Mouse (Mus musculus) E14TG2a.4 (cell line): ENCODE measurements at regions not wholly inside any gene's neighbourhood (a gene's known extent, or its start where the extent isn't known, plus 50 kb on each side); places are given as distances from the start of the nearest gene placed in this dataset.

Source experiments
- CTCF ChIP-seq: conservative IDR thresholded peaks from 2 replicates; pipeline ENCODE4 v1.5.1; 2014; ENCODE audit warnings: low read length
- POU5F1 ChIP-seq: IDR thresholded peaks from 2 replicates; pipeline ENCODE4 v1.6.1; 2014; ENCODE audit warnings: low read length, borderline replicate concordance

DNA sequence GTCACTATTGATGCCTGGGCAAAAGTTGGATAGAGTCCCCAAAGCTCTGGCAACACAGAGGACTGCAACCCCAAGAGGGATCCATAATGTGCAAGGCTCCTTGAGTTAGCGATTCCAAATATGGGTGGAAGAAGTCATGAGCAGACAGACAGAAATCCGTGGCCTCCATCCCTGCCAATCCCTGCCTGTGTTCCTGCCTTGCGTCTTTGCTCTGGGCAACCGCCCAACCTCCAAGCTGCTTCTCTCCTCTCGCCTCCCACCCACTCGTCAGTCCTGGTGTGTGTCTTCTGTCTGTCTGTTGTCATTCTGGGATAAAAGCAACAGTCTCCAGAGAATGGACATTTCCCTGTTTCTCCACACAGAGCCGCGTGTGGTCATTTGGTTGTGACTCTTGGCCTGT is 117.7 kb downstream of the Ackr3 start:
- no peak for TF ChIP-seq CTCF
- no peak for TF ChIP-seq POU5F1
